Mouse (Mus musculus): ENCODE measurements at regions not wholly inside any gene's neighbourhood (a gene's known extent, or its start where the extent isn't known, plus 50 kb on each side); places are given as distances from the start of the nearest gene placed in this dataset.

GRCm38 (mm10) chr13:117152655-117153054 lies 55.7 kb upstream of the Emb start:
- TF ChIP-seq CEBPB (IDR thresholded peaks at IDR 0.05; ENCODE audit: insufficient read depth, poor library complexity, severe bottlenecking) (no peak), E2F4 (IDR thresholded peaks at IDR 0.05; ENCODE audit: insufficient read depth) (no peak), MYOG (IDR thresholded peaks at IDR 0.05; ENCODE audit: control insufficient read depth in 1 of 3, insufficient read depth in 1 of 3, insufficient read length in 2 of 3, low read depth in 2 of 3) (no peak), REST (IDR thresholded peaks at IDR 0.05; ENCODE audit: insufficient read depth, insufficient read length) (no peak), POLR2A (IDR thresholded peaks at IDR 0.05; ENCODE audit: insufficient read length, low read depth) (no peak), MYOD1 (IDR thresholded peaks at IDR 0.05; ENCODE audit: control insufficient read depth in 1 of 3, insufficient read length in 2 of 3, low read depth in 2 of 3) (no peak), USF1 (IDR thresholded peaks at IDR 0.05; ENCODE audit: low read depth) (no peak), TCF3 (IDR thresholded peaks at IDR 0.05; ENCODE audit: insufficient read length, low read depth) (no peak), POLR2AphosphoS2 (IDR thresholded peaks at IDR 0.05; ENCODE audit: insufficient read length, low read depth) (no peak), MAX (IDR thresholded peaks at IDR 0.05; ENCODE audit: low read depth) (no peak), SRF (IDR thresholded peaks at IDR 0.05; ENCODE audit: control insufficient read depth, insufficient read length, low read depth) (no peak), TCF12 (IDR thresholded peaks at IDR 0.05; ENCODE audit: insufficient read depth, poor library complexity, severe bottlenecking) (no peak)
- no peaks in the 10 kb centered on the region for H3K27me3 ChIP-seq (ENCODE audit: control insufficient read depth, insufficient read depth, insufficient read length)
- no peaks in the 10 kb centered on the region for H3K79me2 ChIP-seq (ENCODE audit: control insufficient read depth, insufficient read depth)
- H3K36me3 ChIP-seq (ENCODE audit: control insufficient read depth, insufficient read depth), result no peaks in the 10 kb centered on the region
- H3ac ChIP-seq (ENCODE audit: control insufficient read depth, insufficient read length), result no peak overlapping the region
- no peak overlapping the region for H3K4me2 ChIP-seq (ENCODE audit: low read depth)
- no peak overlapping the region for H3K4me3 ChIP-seq

GRCm38 (mm10) chr13:117143828-117144227 lies 64.5 kb upstream of the Emb start:
- Histone ChIP-seq H3K4me2 (ENCODE audit: low read depth) (peak overlapping the region; percentile 53), H3K27me3 (ENCODE audit: control insufficient read depth, insufficient read depth, insufficient read length) (no peaks in the 10 kb centered on the region), H3ac (ENCODE audit: control insufficient read depth, insufficient read length) (no peak overlapping the region), H3K36me3 (ENCODE audit: control insufficient read depth, insufficient read depth) (no peaks in the 10 kb centered on the region), H3K4me3 (no peak overlapping the region), H3K79me2 (ENCODE audit: control insufficient read depth, insufficient read depth) (no peaks in the 10 kb centered on the region)
- TF ChIP-seq TCF12 (IDR thresholded peaks at IDR 0.05; ENCODE audit: insufficient read depth, poor library complexity, severe bottlenecking) (no peak), MYOD1 (IDR thresholded peaks at IDR 0.05; ENCODE audit: control insufficient read depth in 1 of 3, insufficient read length in 2 of 3, low read depth in 2 of 3) (peak in 1 of 3 experiments; percentile 31), E2F4 (IDR thresholded peaks at IDR 0.05; ENCODE audit: insufficient read depth) (no peak), USF1 (IDR thresholded peaks at IDR 0.05; ENCODE audit: low read depth) (no peak)

GRCm38 (mm10) chr13:117143255-117143654 lies 65.1 kb upstream of the Emb start:
- TF ChIP-seq POLR2AphosphoS2 (IDR thresholded peaks at IDR 0.05; ENCODE audit: insufficient read length, low read depth) (no peak), SRF (IDR thresholded peaks at IDR 0.05; ENCODE audit: control insufficient read depth, insufficient read length, low read depth) (no peak), POLR2A (IDR thresholded peaks at IDR 0.05; ENCODE audit: insufficient read length, low read depth) (no peak), REST (IDR thresholded peaks at IDR 0.05; ENCODE audit: insufficient read depth, insufficient read length) (no peak), MAX (IDR thresholded peaks at IDR 0.05; ENCODE audit: low read depth) (no peak), TCF12 (IDR thresholded peaks at IDR 0.05; ENCODE audit: insufficient read depth, poor library complexity, severe bottlenecking) (no peak), CEBPB (IDR thresholded peaks at IDR 0.05; ENCODE audit: insufficient read depth, poor library complexity, severe bottlenecking) (no peak), MYOD1 (IDR thresholded peaks at IDR 0.05; ENCODE audit: control insufficient read depth in 1 of 3, insufficient read length in 2 of 3, low read depth in 2 of 3) (no peak)
- no peak overlapping the region for H3ac ChIP-seq (ENCODE audit: control insufficient read depth, insufficient read length)
- no peaks in the 10 kb centered on the region for H3K36me3 ChIP-seq (ENCODE audit: control insufficient read depth, insufficient read depth)
- H3K4me3 ChIP-seq, result no peak overlapping the region
- H3K79me2 ChIP-seq (ENCODE audit: control insufficient read depth, insufficient read depth), result no peaks in the 10 kb centered on the region
- H3K27me3 ChIP-seq (ENCODE audit: control insufficient read depth, insufficient read depth, insufficient read length), result no peaks in the 10 kb centered on the region
- peak overlapping the region; percentile 53 for H3K4me2 ChIP-seq (ENCODE audit: low read depth)

- Histone ChIP-seq H3K4me3 (no peak overlapping the region), H3ac (ENCODE audit: control insufficient read depth, insufficient read length) (no peak overlapping the region)
- TF ChIP-seq TCF12 (IDR thresholded peaks at IDR 0.05; ENCODE audit: insufficient read depth, poor library complexity, severe bottlenecking) (no peak), MYOD1 (IDR thresholded peaks at IDR 0.05; ENCODE audit: control insufficient read depth in 1 of 3, insufficient read length in 2 of 3, low read depth in 2 of 3) (no peak), POLR2A (IDR thresholded peaks at IDR 0.05; ENCODE audit: insufficient read length, low read depth) (no peak), SRF (IDR thresholded peaks at IDR 0.05; ENCODE audit: control insufficient read depth, insufficient read length, low read depth) (no peak), MAX (IDR thresholded peaks at IDR 0.05; ENCODE audit: low read depth) (no peak), USF1 (IDR thresholded peaks at IDR 0.05; ENCODE audit: low read depth) (no peak), REST (IDR thresholded peaks at IDR 0.05; ENCODE audit: insufficient read depth, insufficient read length) (no peak), POLR2AphosphoS2 (IDR thresholded peaks at IDR 0.05; ENCODE audit: insufficient read length, low read depth) (no peak)
Observed at GRCm38 (mm10) chr13:117134352-117134751, 74.0 kb upstream of the Emb start.

GRCm38 (mm10) chr13:117132123-117132522 lies 76.2 kb upstream of the Emb start:
- H3K4me3 ChIP-seq, result no peak overlapping the region
- no peaks in the 10 kb centered on the region for H3K27me3 ChIP-seq (ENCODE audit: control insufficient read depth, insufficient read depth, insufficient read length)
- H3K4me2 ChIP-seq (ENCODE audit: low read depth), result no peak overlapping the region
- no peaks in the 10 kb centered on the region for H3K36me3 ChIP-seq (ENCODE audit: control insufficient read depth, insufficient read depth)
- H3ac ChIP-seq (ENCODE audit: control insufficient read depth, insufficient read length), result no peak overlapping the region
- H3K79me2 ChIP-seq (ENCODE audit: control insufficient read depth, insufficient read depth), result no peaks in the 10 kb centered on the region
- no peak for TF ChIP-seq REST (IDR thresholded peaks at IDR 0.05; ENCODE audit: insufficient read depth, insufficient read length)
- no peak for TF ChIP-seq E2F4 (IDR thresholded peaks at IDR 0.05; ENCODE audit: insufficient read depth)
- TF ChIP-seq CEBPB (IDR thresholded peaks at IDR 0.05; ENCODE audit: insufficient read depth, poor library complexity, severe bottlenecking), result no peak
- no peak for TF ChIP-seq TCF3 (IDR thresholded peaks at IDR 0.05; ENCODE audit: insufficient read length, low read depth)
- TF ChIP-seq POLR2AphosphoS2 (IDR thresholded peaks at IDR 0.05; ENCODE audit: insufficient read length, low read depth), result no peak
- peak in 2 of 3 experiments; percentile 29 to 55 for TF ChIP-seq MYOD1 (IDR thresholded peaks at IDR 0.05; ENCODE audit: control insufficient read depth in 1 of 3, insufficient read length in 2 of 3, low read depth in 2 of 3)
- TF ChIP-seq USF1 (IDR thresholded peaks at IDR 0.05; ENCODE audit: low read depth), result no peak
- TF ChIP-seq MYOG (IDR thresholded peaks at IDR 0.05; ENCODE audit: control insufficient read depth in 1 of 3, insufficient read depth in 1 of 3, insufficient read length in 2 of 3, low read depth in 2 of 3), result peak in 1 of 3 experiments; percentile 46
- no peak for TF ChIP-seq MAX (IDR thresholded peaks at IDR 0.05; ENCODE audit: low read depth)
- TF ChIP-seq TCF12 (IDR thresholded peaks at IDR 0.05; ENCODE audit: insufficient read depth, poor library complexity, severe bottlenecking), result no peak
- no peak for TF ChIP-seq POLR2A (IDR thresholded peaks at IDR 0.05; ENCODE audit: insufficient read length, low read depth)
- TF ChIP-seq SRF (IDR thresholded peaks at IDR 0.05; ENCODE audit: control insufficient read depth, insufficient read length, low read depth), result no peak

More at GRCm38 (mm10) chr13:117134352-117134751, 74.0 kb upstream of the Emb start:
- Histone ChIP-seq H3K36me3 (ENCODE audit: control insufficient read depth, insufficient read depth) (no peaks in the 10 kb centered on the region), H3K27me3 (ENCODE audit: control insufficient read depth, insufficient read depth, insufficient read length) (no peaks in the 10 kb centered on the region), H3K79me2 (ENCODE audit: control insufficient read depth, insufficient read depth) (no peaks in the 10 kb centered on the region), H3K4me2 (ENCODE audit: low read depth) (no peak overlapping the region)
